Mouse (Mus musculus) bone marrow, adult 2 months (tissue): ENCODE measurements around the gene Adgrd1. TPM values are rescaled to one million over a fixed set of nuclear protein-coding genes. Genes with fewer than 3 reads are reported as not detected.
A peak's percentile ranks its signal among the peaks of the same experiment; 100 is the strongest.

ENCODE experiments used
- H3K27ac ChIP-seq: fragments of 200-500 bp; 2 replicates; pipeline ENCODE4 v1.5.1; 2012; ENCODE audit warnings: low read depth, mild to moderate bottlenecking, control low read depth, inconsistent platforms, low read length; ENCODE audit not compliant: control insufficient read depth, poor library complexity, insufficient read depth
- H3K4me1 ChIP-seq: fragments of 200-500 bp; 2 replicates; pipeline ENCODE4 v1.6.1; 2011; ENCODE audit warnings: low read length; ENCODE audit not compliant: control insufficient read depth, insufficient read depth
- H3K4me3 ChIP-seq: fragments of 200-500 bp; replicated peaks from 2 replicates; pipeline ENCODE3; 2011; ENCODE audit warnings: mild to moderate bottlenecking, low read depth, low read length, control low read depth; ENCODE audit not compliant: control insufficient read depth
- CTCF ChIP-seq: fragments of 200-500 bp; IDR thresholded peaks from 2 replicates; pipeline ENCODE4 v1.5.1; 2011; ENCODE audit warnings: low read length, control low read depth; ENCODE audit not compliant: control insufficient read depth, insufficient read depth
- POLR2A ChIP-seq: fragments of 200-500 bp; IDR thresholded peaks from 2 replicates; pipeline ENCODE4 v1.6.1; 2011; ENCODE audit warnings: low read depth, mild to moderate bottlenecking, control low read depth, low read length, borderline replicate concordance; ENCODE audit not compliant: control insufficient read depth
- WGBS: fragments of 180-500 bp; shearing (Covaris S2); methylation state at CpG from one replicate; pipeline ENCODE4 v1.1.7; 2018; 5-methylcytosine and 5-hydroxymethylcytosine counted together
- polyA plus RNA-seq: library from polyadenylated mRNA; stranded (reverse); fragments of >200 nt; gene quantifications from 2 replicates; pipeline ENCODE4 v1.2.4, GENCODE M21; 2011; ENCODE audit warnings: low replicate concordance; ENCODE audit not compliant: missing spikeins, insufficient read depth, insufficient read length

Gene Adgrd1
- polyA plus RNA-seq, 1 experiment: 0.47 TPM

GRCm38 (mm10) chr5:129175925-129176324, 79.4 kb downstream of the Adgrd1 start:
- Histone ChIP-seq H3K27ac (no peak overlapping the region), H3K4me1 (peaks cover 3% of the 10 kb centered on the region; the same call in 1 of the 2 replicates), H3K4me3 (no peak overlapping the region)
- 60% methylated on average over 3 of the region's 3 CpGs for WGBS
- no peak for TF ChIP-seq CTCF
- TF ChIP-seq POLR2A: no peak

- H3K4me1 ChIP-seq: peaks cover 3% of the 10 kb centered on the region; the same call in 1 of the 2 replicates
Measured at GRCm38 (mm10) chr5:129177697-129178511, 81.4 kb downstream of the Adgrd1 start.

GRCm38 (mm10) chr5:129179356-129179755, 82.8 kb downstream of the Adgrd1 start:
- no peak overlapping the region for H3K4me3 ChIP-seq
- H3K4me1 ChIP-seq: peaks cover 3% of the 10 kb centered on the region; the same call in 1 of the 2 replicates
- TF ChIP-seq POLR2A: no peak
- TF ChIP-seq CTCF: no peak
- peak overlapping the region; percentile 24; the same call in 1 of the 2 replicates for H3K27ac ChIP-seq
- WGBS: 84% methylated on average over 6 of the region's 6 CpGs

More at GRCm38 (mm10) chr5:129177697-129178511, 81.4 kb downstream of the Adgrd1 start:
- WGBS: 31% methylated on average over 14 of the region's 14 CpGs
- H3K27ac ChIP-seq: no peak overlapping the region
- TF ChIP-seq POLR2A: no peak
- TF ChIP-seq CTCF: peak; percentile 99
- peak overlapping the region; percentile 64 for H3K4me3 ChIP-seq

- WGBS: 54% methylated on average over 17 of the region's 17 CpGs
- Histone ChIP-seq H3K27ac (no peak overlapping the region; the same call in 1 of the 2 replicates), H3K4me1 (peaks cover 3% of the 10 kb centered on the region; the same call in 1 of the 2 replicates), H3K4me3 (no peak overlapping the region)
- no peak; the same call in 1 of the 2 replicates for TF ChIP-seq POLR2A
- TF ChIP-seq CTCF: no peak
Measured at GRCm38 (mm10) chr5:129179995-129180714, 83.6 kb downstream of the Adgrd1 start.

GRCm38 (mm10) chr5:129180715-129181228, 84.2 kb downstream of the Adgrd1 start:
- Histone ChIP-seq H3K4me1 (peaks cover 3% of the 10 kb centered on the region; the same call in 1 of the 2 replicates), H3K4me3 (no peak overlapping the region), H3K27ac (peak overlapping the region; percentile 80)
- WGBS: 70% methylated on average over 13 of the region's 13 CpGs
- TF ChIP-seq POLR2A: no peak
- TF ChIP-seq CTCF: no peak

GRCm38 (mm10) chr5:129181450-129181849, 84.9 kb downstream of the Adgrd1 start:
- 56% methylated on average over 5 of the region's 5 CpGs for WGBS
- peaks cover 3% of the 10 kb centered on the region; the same call in 1 of the 2 replicates for H3K4me1 ChIP-seq
- no peak for TF ChIP-seq POLR2A
- H3K27ac ChIP-seq: peak overlapping the region; percentile 80
- H3K4me3 ChIP-seq: no peak overlapping the region

- Histone ChIP-seq H3K4me3 (no peak overlapping the region), H3K4me1 (peaks cover 3% of the 10 kb centered on the region; the same call in 1 of the 2 replicates), H3K27ac (no peak overlapping the region)
- 86% methylated on average over 8 of the region's 8 CpGs for WGBS
- no peak for TF ChIP-seq CTCF
- no peak for TF ChIP-seq POLR2A
Measured at GRCm38 (mm10) chr5:129182554-129182953, 86.0 kb downstream of the Adgrd1 start.

- no peak overlapping the region for H3K27ac ChIP-seq
- WGBS: 5% methylated on average over 2 of the region's 2 CpGs
- no peaks in the 10 kb centered on the region for H3K4me1 ChIP-seq
- no peak overlapping the region for H3K4me3 ChIP-seq
- no peak for TF ChIP-seq POLR2A
- peak; percentile 47; the same call in 1 of the 2 replicates for TF ChIP-seq CTCF
Measured at GRCm38 (mm10) chr5:129186260-129186659, 89.7 kb downstream of the Adgrd1 start.
